Mouse (Mus musculus) CD4-positive, CD25-positive, alpha-beta regulatory T cell, adult 2 months (primary cell): Measurements from ENCODE around the gene Fgd4.
A peak's percentile ranks its signal among the peaks of the same experiment; 100 is the strongest.

Source experiments
- DNase-seq: peaks from one replicate; pipeline ENCODE4 v3.0.0-alpha.2; 2012; ENCODE audit warnings: low read depth, low spot score

The Fgd4 gene

GRCm38 (mm10) chr16:16600461-16600860 is at the start of gene Fgd4:
Gene Fgd4 (minus strand): TSS chr16:16600549.
- no peak for DNase-seq

GRCm38 (mm10) chr16:16645148-16645547 is 44.8 kb upstream of the Fgd4 start:
- DNase-seq: no peak

GRCm38 (mm10) chr16:16633730-16634129 is 33.4 kb upstream of the Fgd4 start:
- DNase-seq: no peak

- DNase-seq: peak; percentile 20
Observed at GRCm38 (mm10) chr16:16599586-16600401, 555 bp downstream of the Fgd4 start.

GRCm38 (mm10) chr16:16596582-16596981 is 3.8 kb downstream of the Fgd4 start:
- no peak for DNase-seq

GRCm38 (mm10) chr16:16592622-16593021 is 7.7 kb downstream of the Fgd4 start:
- no peak for DNase-seq

- peak; percentile 79 for DNase-seq
Observed at GRCm38 (mm10) chr16:16584409-16585032, 15.8 kb downstream of the Fgd4 start.

- no peak for DNase-seq
Observed at GRCm38 (mm10) chr16:16576556-16576955, 23.8 kb downstream of the Fgd4 start.

- no peak for DNase-seq
Observed at GRCm38 (mm10) chr16:16574508-16574907, 25.8 kb downstream of the Fgd4 start.

GRCm38 (mm10) chr16:16573167-16573566 is 27.2 kb downstream of the Fgd4 start:
- no peak for DNase-seq

- DNase-seq: no peak
Observed at GRCm38 (mm10) chr16:16571356-16571755, 29.0 kb downstream of the Fgd4 start.

- no peak for DNase-seq
Observed at GRCm38 (mm10) chr16:16566786-16567185, 33.6 kb downstream of the Fgd4 start.

GRCm38 (mm10) chr16:16566215-16566614 is 34.1 kb downstream of the Fgd4 start:
- DNase-seq: no peak

GRCm38 (mm10) chr16:16565786-16566185 is 34.6 kb downstream of the Fgd4 start:
- DNase-seq: no peak

- no peak for DNase-seq
Observed at GRCm38 (mm10) chr16:16560718-16561117, 39.6 kb downstream of the Fgd4 start.

- no peak for DNase-seq
Observed at GRCm38 (mm10) chr16:16559878-16560531, 40.3 kb downstream of the Fgd4 start.

GRCm38 (mm10) chr16:16559016-16559877 is 41.1 kb downstream of the Fgd4 start:
- no peak for DNase-seq

GRCm38 (mm10) chr16:16557738-16558137 is 42.6 kb downstream of the Fgd4 start:
- DNase-seq: no peak

- DNase-seq: no peak
Observed at GRCm38 (mm10) chr16:16554098-16554497, 46.3 kb downstream of the Fgd4 start.

GRCm38 (mm10) chr16:16552197-16552596 is 48.2 kb downstream of the Fgd4 start:
- DNase-seq: no peak

GRCm38 (mm10) chr16:16549105-16549504 is 51.2 kb downstream of the Fgd4 start:
- no peak for DNase-seq

- DNase-seq: no peak
Observed at GRCm38 (mm10) chr16:16546657-16547056, 53.7 kb downstream of the Fgd4 start.
